Mouse (Mus musculus) intestine, embryonic 15.5 days (tissue): Measurements from ENCODE around the gene Ephx4. TPM values are rescaled to one million over a fixed set of nuclear protein-coding genes. Genes with fewer than 3 reads are reported as not detected.

Source experiments
- ATAC-seq: fragments of 200-750 bp; cut with Nextera tagmentation; 2 replicates; pipeline ENCODE4 v1.8.0; 2017; ENCODE audit warnings: moderate TSS enrichment, moderate library complexity
- H3K27ac ChIP-seq: fragments of 300-500 bp; sonication (generic); 2 replicates; pipeline ENCODE4 v1.5.1; 2015; ENCODE audit warnings: mild to moderate bottlenecking, inconsistent platforms
- H3K27me3 ChIP-seq: fragments of 300-500 bp; sonication (generic); replicated peaks from 2 replicates; pipeline ENCODE4 v1.6.1; 2015; ENCODE audit warnings: inconsistent platforms
- H3K36me3 ChIP-seq: fragments of 300-500 bp; sonication (generic); 2 replicates; pipeline ENCODE4 v1.6.1; 2015; ENCODE audit warnings: inconsistent platforms
- H3K4me1 ChIP-seq: fragments of 300-500 bp; sonication (generic); replicated peaks from 2 replicates; pipeline ENCODE4 v1.6.1; 2015; ENCODE audit warnings: inconsistent platforms
- H3K4me2 ChIP-seq: fragments of 300-500 bp; sonication (generic); replicated peaks from 2 replicates; pipeline ENCODE4 v1.6.1; 2015; ENCODE audit warnings: mild to moderate bottlenecking, inconsistent platforms
- H3K4me3 ChIP-seq: fragments of 300-500 bp; sonication (generic); replicated peaks from 2 replicates; pipeline ENCODE4 v1.5.1; 2015; ENCODE audit warnings: inconsistent platforms
- H3K9ac ChIP-seq: fragments of 300-500 bp; sonication (generic); 2 replicates; pipeline ENCODE4 v1.6.1; 2015; ENCODE audit warnings: inconsistent platforms
- H3K9me3 ChIP-seq: fragments of 300-500 bp; sonication (generic); 2 replicates; pipeline ENCODE4 v1.6.1; 2016; ENCODE audit warnings: inconsistent platforms
- WGBS: fragments of 180-500 bp; shearing (Covaris S2); methylation state at CpG from one replicate; pipeline ENCODE4 v1.1.7; 2015; 5-methylcytosine and 5-hydroxymethylcytosine counted together
- polyA plus RNA-seq: library from polyadenylated mRNA; unstranded; fragments of >200 nt; fragmentation: Nextera tagmentation; extraction: Ambion mirVana; gene quantifications from 2 replicates; pipeline ENCODE4 v1.2.1, GENCODE M21; 2015

Gene Ephx4
- polyA plus RNA-seq, 1 experiment from 2014 or later, result 0.44 TPM

GRCm38 (mm10) chr5:107437464-107438281 is 35.1 kb downstream of the Ephx4 start, which contains the start of gene Btbd8:
Gene Btbd8 (plus strand): TSS chr5:107437997.
- Histone ChIP-seq H3K36me3 (no peaks in the 10 kb centered on the region), H3K27me3 (no peaks in the 10 kb centered on the region), H3K9me3 (no peaks in the 10 kb centered on the region), H3K4me3 (peak within 1 kb of the TSS; percentile 99), H3K4me1 (0 out of 2 replicates have a peak, but pooled peaks cover 4% of the 10 kb centered on the region), H3K4me2 (peak within 1 kb of the TSS; percentile 74), H3K9ac (peak within 1 kb of the TSS; percentile 99), H3K27ac (peak within 1 kb of the TSS; percentile 90)
- peak; percentile 98 for ATAC-seq
- WGBS, result under 1% methylated on average over 51 of the region's 51 CpGs

GRCm38 (mm10) chr5:107438353-107438752 is 35.8 kb downstream of the Ephx4 start:
- WGBS, result 20% methylated on average over 7 of the region's 7 CpGs
- Histone ChIP-seq H3K36me3 (no peaks in the 10 kb centered on the region), H3K4me2 (peak overlapping the region; percentile 74), H3K27me3 (no peaks in the 10 kb centered on the region), H3K4me3 (peak overlapping the region; percentile 99), H3K9ac (peak overlapping the region; percentile 99), H3K9me3 (no peaks in the 10 kb centered on the region), H3K4me1 (0 out of 2 replicates have a peak, but pooled peaks cover 4% of the 10 kb centered on the region), H3K27ac (peak overlapping the region; percentile 90)
- peak; percentile 12; the same call in 1 of the 2 replicates for ATAC-seq

GRCm38 (mm10) chr5:107441881-107442280 is 39.3 kb downstream of the Ephx4 start:
- Histone ChIP-seq H3K9me3 (no peaks in the 10 kb centered on the region), H3K4me2 (no peak overlapping the region), H3K9ac (no peak overlapping the region)

GRCm38 (mm10) chr5:107444251-107444650 is 41.7 kb downstream of the Ephx4 start:
- H3K36me3 ChIP-seq, result no peaks in the 10 kb centered on the region
- H3K9me3 ChIP-seq, result no peaks in the 10 kb centered on the region
- H3K4me1 ChIP-seq, result no peaks in the 10 kb centered on the region
- ATAC-seq, result no peak
- no peaks in the 10 kb centered on the region for H3K27me3 ChIP-seq
- no peak overlapping the region for H3K9ac ChIP-seq
- no peak overlapping the region for H3K4me3 ChIP-seq
- H3K4me2 ChIP-seq, result no peak overlapping the region
- no peak overlapping the region for H3K27ac ChIP-seq
- 92% methylated on average over 4 of the region's 4 CpGs for WGBS

More at GRCm38 (mm10) chr5:107441881-107442280, 39.3 kb downstream of the Ephx4 start:
- Histone ChIP-seq H3K4me3 (no peak overlapping the region), H3K27ac (no peak overlapping the region), H3K27me3 (no peaks in the 10 kb centered on the region), H3K36me3 (no peaks in the 10 kb centered on the region), H3K4me1 (0 out of 2 replicates have a peak, but pooled peaks cover 4% of the 10 kb centered on the region)
- ATAC-seq, result no peak
- WGBS, result 80% methylated on average over 5 of the region's 5 CpGs

GRCm38 (mm10) chr5:107447977-107448376 is 45.4 kb downstream of the Ephx4 start:
- ATAC-seq, result peak; percentile 77
- 65% methylated on average over 4 of the region's 4 CpGs for WGBS
- no peaks in the 10 kb centered on the region for H3K36me3 ChIP-seq

GRCm38 (mm10) chr5:107448784-107449183 is 46.2 kb downstream of the Ephx4 start:
- Histone ChIP-seq H3K4me3 (no peak overlapping the region), H3K27me3 (no peaks in the 10 kb centered on the region), H3K27ac (no peak overlapping the region), H3K9me3 (no peaks in the 10 kb centered on the region), H3K4me2 (no peak overlapping the region), H3K9ac (no peak overlapping the region), H3K36me3 (no peaks in the 10 kb centered on the region), H3K4me1 (no peaks in the 10 kb centered on the region)
- WGBS, result 84% methylated on average over 4 of the region's 4 CpGs
- ATAC-seq, result 0 out of 2 replicates have a peak, but pooled peaks have one; percentile 25

More at GRCm38 (mm10) chr5:107447977-107448376, 45.4 kb downstream of the Ephx4 start:
- no peaks in the 10 kb centered on the region for H3K27me3 ChIP-seq
- H3K4me3 ChIP-seq, result no peak overlapping the region
- H3K4me2 ChIP-seq, result no peak overlapping the region
- no peaks in the 10 kb centered on the region for H3K4me1 ChIP-seq
- no peaks in the 10 kb centered on the region for H3K9me3 ChIP-seq
- H3K9ac ChIP-seq, result no peak overlapping the region
- H3K27ac ChIP-seq, result no peak overlapping the region

- H3K4me2 ChIP-seq, result no peak overlapping the region
- ATAC-seq, result peak; percentile 53; the same call in 1 of the 2 replicates
- no peaks in the 10 kb centered on the region for H3K36me3 ChIP-seq
- no peak overlapping the region for H3K9ac ChIP-seq
- no peaks in the 10 kb centered on the region for H3K27me3 ChIP-seq
- H3K9me3 ChIP-seq, result no peaks in the 10 kb centered on the region
- WGBS, result 73% methylated on average over 5 of the region's 5 CpGs
- H3K4me1 ChIP-seq, result no peaks in the 10 kb centered on the region
- no peak overlapping the region for H3K27ac ChIP-seq
- H3K4me3 ChIP-seq, result no peak overlapping the region
Observed at GRCm38 (mm10) chr5:107449620-107450019, 47.1 kb downstream of the Ephx4 start.

GRCm38 (mm10) chr5:107450299-107450698 is 47.8 kb downstream of the Ephx4 start:
- H3K27me3 ChIP-seq, result no peaks in the 10 kb centered on the region

GRCm38 (mm10) chr5:107462147-107463076 is 59.9 kb downstream of the Ephx4 start:
- Histone ChIP-seq H3K27ac (no peak overlapping the region), H3K9me3 (no peaks in the 10 kb centered on the region), H3K4me1 (no peaks in the 10 kb centered on the region), H3K4me2 (no peak overlapping the region), H3K27me3 (no peaks in the 10 kb centered on the region), H3K36me3 (no peaks in the 10 kb centered on the region), H3K4me3 (no peak overlapping the region), H3K9ac (no peak overlapping the region)
- 90% methylated on average over 4 of the region's 4 CpGs for WGBS
- no peak for ATAC-seq

More at GRCm38 (mm10) chr5:107450299-107450698, 47.8 kb downstream of the Ephx4 start:
- no peak overlapping the region for H3K9ac ChIP-seq
- no peak for ATAC-seq
- H3K9me3 ChIP-seq, result no peaks in the 10 kb centered on the region
- H3K27ac ChIP-seq, result no peak overlapping the region
- H3K36me3 ChIP-seq, result no peaks in the 10 kb centered on the region
- H3K4me3 ChIP-seq, result no peak overlapping the region
- H3K4me2 ChIP-seq, result no peak overlapping the region
- H3K4me1 ChIP-seq, result no peaks in the 10 kb centered on the region
- 93% methylated on average over 5 of the region's 5 CpGs for WGBS

GRCm38 (mm10) chr5:107466501-107466900 is 64.0 kb downstream of the Ephx4 start:
- no peak overlapping the region for H3K9ac ChIP-seq
- no peak overlapping the region for H3K27ac ChIP-seq
- H3K4me3 ChIP-seq, result no peak overlapping the region
- H3K36me3 ChIP-seq, result no peaks in the 10 kb centered on the region
- H3K9me3 ChIP-seq, result no peaks in the 10 kb centered on the region
- no peaks in the 10 kb centered on the region for H3K4me1 ChIP-seq
- H3K4me2 ChIP-seq, result no peak overlapping the region
- H3K27me3 ChIP-seq, result no peaks in the 10 kb centered on the region
- ATAC-seq, result no peak
- WGBS, result 62% methylated on average over 5 of the region's 5 CpGs

- Histone ChIP-seq H3K36me3 (no peaks in the 10 kb centered on the region), H3K27ac (no peak overlapping the region), H3K4me3 (no peak overlapping the region), H3K9ac (no peak overlapping the region), H3K4me1 (no peaks in the 10 kb centered on the region), H3K9me3 (no peaks in the 10 kb centered on the region), H3K27me3 (no peaks in the 10 kb centered on the region), H3K4me2 (no peak overlapping the region)
- ATAC-seq, result no peak
- WGBS, result 84% methylated on average over 4 of the region's 4 CpGs
Observed at GRCm38 (mm10) chr5:107467098-107467497, 64.6 kb downstream of the Ephx4 start.
